Mouse (Mus musculus) thymus, postnatal 0 days (tissue): Measurements from ENCODE around the gene Zkscan4. TPM values are rescaled to one million over a fixed set of nuclear protein-coding genes. Genes with fewer than 3 reads are reported as not detected.

Experiments used
- DNase-seq: peaks from one replicate; pipeline ENCODE4 v3.0.0-alpha.2; 2015; ENCODE audit warnings: low spot score
- microRNA counts: library from miRNA; unstranded; fragments of <30 nt; microRNA quantifications from one replicate; lab custom pipeline; 2015
- microRNA-seq: library from miRNA; unstranded; fragments of <30 nt; microRNA quantifications from one replicate; pipeline ENCODE4, GENCODE M21; 2016; ENCODE audit warnings: borderline number of aligned reads
- polyA plus RNA-seq: library from polyadenylated mRNA; unstranded; fragments of >200 nt; fragmentation: Nextera tagmentation; extraction: Ambion mirVana; gene quantifications from 2 replicates; pipeline ENCODE4 v1.2.1, GENCODE M21; 2015

Zkscan4 gene
- polyA plus RNA-seq, 1 experiment from 2014 or later, result 1.2 TPM

DNA sequence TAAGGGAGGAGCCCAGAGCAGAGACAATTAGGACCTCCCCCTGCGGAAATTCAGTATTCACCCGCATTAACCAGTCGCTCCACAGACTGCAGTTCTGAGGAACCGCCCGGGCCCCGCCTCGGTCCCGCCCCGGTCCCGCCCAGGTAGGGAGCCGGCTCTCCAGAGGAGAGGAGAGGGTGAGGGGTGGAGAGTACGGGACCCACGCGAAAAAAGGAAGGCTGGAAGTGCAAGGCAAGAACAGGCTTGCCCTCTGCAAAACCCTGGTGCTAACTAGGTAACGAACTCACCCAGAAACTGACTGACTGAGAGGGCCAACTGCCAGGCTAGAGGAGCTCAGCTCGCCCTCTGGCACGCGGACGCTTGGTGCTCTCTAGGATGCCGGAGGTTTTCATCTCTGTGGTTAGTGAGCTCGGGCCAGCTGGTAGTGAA is 27.5 kb downstream of the Zkscan4 start:
- DNase-seq, result peak; percentile 85

DNA sequence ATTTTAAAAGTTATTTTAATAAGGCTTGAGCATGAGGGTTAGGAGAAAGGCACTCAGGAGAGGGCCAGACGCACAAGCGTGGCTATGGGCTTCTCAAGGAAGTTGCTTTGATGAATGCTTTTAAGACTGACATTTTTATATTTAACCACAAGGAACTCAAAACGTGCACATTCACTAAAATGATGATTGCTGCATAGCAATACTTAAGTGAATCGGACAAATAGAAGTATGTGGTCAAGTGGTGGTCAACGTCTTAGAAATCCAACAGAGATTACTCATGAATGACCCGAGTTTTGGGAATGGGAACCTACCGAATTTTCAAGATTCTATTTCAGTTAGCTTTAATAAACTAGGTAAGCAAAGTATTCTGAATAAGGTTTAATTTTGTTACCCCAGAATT is 51.4 kb downstream of the Zkscan4 start:
- no peak for DNase-seq

DNA sequence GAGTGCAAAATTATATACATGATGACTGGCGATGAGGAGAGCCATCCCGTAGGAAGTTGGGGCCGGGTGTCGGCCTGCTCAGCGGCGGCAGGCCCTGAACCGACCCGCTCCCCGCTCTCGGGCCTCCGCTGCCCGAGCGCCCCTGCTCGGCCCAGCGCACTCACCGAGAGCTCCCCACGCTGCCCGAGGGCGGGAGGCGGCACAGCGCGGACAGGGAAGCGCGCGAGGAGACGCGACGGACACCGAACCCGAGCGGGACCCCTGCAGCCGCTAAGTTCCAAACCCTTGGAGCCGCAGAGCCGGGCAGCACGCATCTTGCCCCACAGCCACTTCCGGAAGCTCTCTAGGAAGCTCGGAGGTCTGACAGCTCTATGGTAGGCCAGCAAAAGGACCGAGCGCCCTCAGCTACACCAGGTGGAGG is 52.1 kb downstream of the Zkscan4 start, which contains the start of gene Zkscan8:
Gene Zkscan8 (minus strand): TSS at position 340 of the 421 bp plus-strand sequence.
- peak; percentile 88 for DNase-seq

MicroRNA genes within 50 kb of the gene (microRNA counts, 519-probe panel; counts per million panel counts)
- 473 counts per million, percentile 71 among the panel's probes with 10 or more counts for microRNA mmu-miR-1896 (lab: Ali Mortazavi, UCI)

Small RNA genes lying within 50 kb of the gene (microRNA-seq; reads per million reads assigned to microRNA genes)
- not detected for gene Mir1896

Other genes with a start within 250 kb of the Zkscan4 start
- gene Gpx5, start 186.2 kb upstream of the Zkscan4 start, polyA plus RNA-seq, result not detected in 2 replicates
- gene Gpx6, start 166.8 kb upstream of the Zkscan4 start, polyA plus RNA-seq, result 1.7 and 1.9 TPM in 2 replicates
- gene Olfr1367, start 132.0 kb upstream of the Zkscan4 start, polyA plus RNA-seq, result not detected in 2 replicates
- gene Zscan12, start 116.1 kb upstream of the Zkscan4 start, polyA plus RNA-seq, result 10.4 and 11.3 TPM in 2 replicates
- 49.1 and 58.1 TPM in 2 replicates for gene Zkscan3, start 76.2 kb upstream of the Zkscan4 start, polyA plus RNA-seq
- 1.4 and 1.5 TPM in 2 replicates for gene Pgbd1, start 37.8 kb upstream of the Zkscan4 start, polyA plus RNA-seq
- gene Zscan26, start 25.2 kb upstream of the Zkscan4 start, polyA plus RNA-seq, result 18.1 and 23.6 TPM in 2 replicates
- gene Nkapl, start 10.4 kb upstream of the Zkscan4 start, polyA plus RNA-seq, result 0.82 and 1.3 TPM in 2 replicates
- not detected in 2 replicates for gene Gm10065, start 534 bp downstream of the Zkscan4 start, polyA plus RNA-seq
- gene AK157302, start 16.3 kb downstream of the Zkscan4 start, polyA plus RNA-seq, result 0.22 TPM in 2 replicates
- 4.9 and 9.3 TPM in 2 replicates for gene Gm11273, start 22.5 kb downstream of the Zkscan4 start, polyA plus RNA-seq
- gene Zkscan8, start 52.2 kb downstream of the Zkscan4 start, polyA plus RNA-seq, result 3.2 and 4.4 TPM in 2 replicates
- gene Olfr1366, start 63.9 kb downstream of the Zkscan4 start, polyA plus RNA-seq, result 0.04 TPM in 1 of 2 replicates, not detected in the other
- not detected in 2 replicates for gene Olfr1535, start 81.0 kb downstream of the Zkscan4 start, polyA plus RNA-seq
- not detected in 2 replicates for gene Olfr1364, start 102.9 kb downstream of the Zkscan4 start, polyA plus RNA-seq
- gene Olfr1362, start 135.1 kb downstream of the Zkscan4 start, polyA plus RNA-seq, result not detected in 2 replicates
- gene Olfr11, start 163.6 kb downstream of the Zkscan4 start, polyA plus RNA-seq, result not detected in 2 replicates
- gene Olfr1361, start 184.5 kb downstream of the Zkscan4 start, polyA plus RNA-seq, result not detected in 2 replicates
- not detected in 2 replicates for gene Olfr1360, start 198.5 kb downstream of the Zkscan4 start, polyA plus RNA-seq
- gene Olfr1359, start 219.2 kb downstream of the Zkscan4 start, polyA plus RNA-seq, result not detected in 2 replicates
- 8.9 and 16.3 TPM in 2 replicates for gene Hist1h2bl, start 237.2 kb downstream of the Zkscan4 start, polyA plus RNA-seq
- gene Hist1h2ai, start 237.5 kb downstream of the Zkscan4 start, polyA plus RNA-seq, result 110 and 183 TPM in 2 replicates
- 43.7 and 67.6 TPM in 2 replicates for gene Hist1h3h, start 238.8 kb downstream of the Zkscan4 start, polyA plus RNA-seq
- gene Hist1h2bm, start 243.1 kb downstream of the Zkscan4 start, polyA plus RNA-seq, result 22.0 and 29.1 TPM in 2 replicates